Mouse (Mus musculus): ENCODE results near the gene Add2. TPM values are rescaled to one million over a fixed set of nuclear protein-coding genes. Genes with fewer than 3 reads are reported as not detected.

The Add2 gene
- polyA plus RNA-seq, 1 experiment, result 121 TPM

- Histone ChIP-seq H3K27ac (ENCODE audit: insufficient read depth, low read length) (no peak overlapping the region), H3K4me1 (ENCODE audit: control insufficient read depth, insufficient read depth, low read length) (no peaks in the 10 kb centered on the region), H3K4me3 (ENCODE audit: insufficient read depth, low read length) (no peak overlapping the region)
- TF ChIP-seq POLR2A (IDR thresholded peaks at IDR 0.05; ENCODE audit: extremely low read depth, insufficient read depth, low read length) (no peak), CTCF (IDR thresholded peaks at IDR 0.05; ENCODE audit: extremely low read depth, insufficient read depth, low read length) (no peak)
Measured at GRCm38 (mm10) chr6:86161586-86161985, 133.1 kb downstream of the Add2 start.

- TF ChIP-seq CTCF (IDR thresholded peaks at IDR 0.05; ENCODE audit: extremely low read depth, insufficient read depth, low read length) (no peak), POLR2A (IDR thresholded peaks at IDR 0.05; ENCODE audit: extremely low read depth, insufficient read depth, low read length) (no peak)
- H3K4me3 ChIP-seq (ENCODE audit: insufficient read depth, low read length), result no peak overlapping the region
- no peaks in the 10 kb centered on the region for H3K4me1 ChIP-seq (ENCODE audit: control insufficient read depth, insufficient read depth, low read length)
- no peak overlapping the region for H3K27ac ChIP-seq (ENCODE audit: insufficient read depth, low read length)
Measured at GRCm38 (mm10) chr6:86164028-86164427, 135.5 kb downstream of the Add2 start.

GRCm38 (mm10) chr6:86166426-86166825 is 137.9 kb downstream of the Add2 start:
- H3K4me3 ChIP-seq (ENCODE audit: insufficient read depth, low read length), result no peak overlapping the region
- no peak overlapping the region for H3K27ac ChIP-seq (ENCODE audit: insufficient read depth, low read length)
- no peak for TF ChIP-seq POLR2A (IDR thresholded peaks at IDR 0.05; ENCODE audit: extremely low read depth, insufficient read depth, low read length)
- TF ChIP-seq CTCF (IDR thresholded peaks at IDR 0.05; ENCODE audit: extremely low read depth, insufficient read depth, low read length), result no peak
- H3K4me1 ChIP-seq (ENCODE audit: control insufficient read depth, insufficient read depth, low read length), result no peaks in the 10 kb centered on the region

- no peak overlapping the region for H3K27ac ChIP-seq (ENCODE audit: insufficient read depth, low read length)
- H3K4me3 ChIP-seq (ENCODE audit: insufficient read depth, low read length), result no peak overlapping the region
- no peak for TF ChIP-seq CTCF (IDR thresholded peaks at IDR 0.05; ENCODE audit: extremely low read depth, insufficient read depth, low read length)
- no peak for TF ChIP-seq POLR2A (IDR thresholded peaks at IDR 0.05; ENCODE audit: extremely low read depth, insufficient read depth, low read length)
- H3K4me1 ChIP-seq (ENCODE audit: control insufficient read depth, insufficient read depth, low read length), result no peaks in the 10 kb centered on the region
Measured at GRCm38 (mm10) chr6:86167851-86168250, 139.4 kb downstream of the Add2 start.

- TF ChIP-seq POLR2A (IDR thresholded peaks at IDR 0.05; ENCODE audit: extremely low read depth, insufficient read depth, low read length) (no peak), CTCF (IDR thresholded peaks at IDR 0.05; ENCODE audit: extremely low read depth, insufficient read depth, low read length) (no peak)
- Histone ChIP-seq H3K27ac (ENCODE audit: insufficient read depth, low read length) (no peak overlapping the region), H3K4me1 (ENCODE audit: control insufficient read depth, insufficient read depth, low read length) (no peaks in the 10 kb centered on the region), H3K4me3 (ENCODE audit: insufficient read depth, low read length) (no peak overlapping the region)
Measured at GRCm38 (mm10) chr6:86169166-86169565, 140.7 kb downstream of the Add2 start.

Other genes starting within 250 kb of the Add2 start
- gene Nat8f6, start 207.7 kb upstream of the Add2 start, polyA plus RNA-seq (2012; rRNA removed), result 1.6 and 2.8 TPM in 2 replicates
- gene Nat8f5, start 207.7 kb upstream of the Add2 start, polyA plus RNA-seq (2012; rRNA removed), result 6.7 and 7.1 TPM in 2 replicates
- 4.3 and 4.4 TPM in 2 replicates for gene Nat8, start 196.6 kb upstream of the Add2 start, polyA plus RNA-seq (2012; rRNA removed)
- gene Nat8f2, start 159.5 kb upstream of the Add2 start, polyA plus RNA-seq (2012; rRNA removed), result 0.36 and 0.40 TPM in 2 replicates
- gene Nat8f4, start 123.8 kb upstream of the Add2 start, polyA plus RNA-seq (2012; rRNA removed), result 11.6 and 12.0 TPM in 2 replicates
- 109 and 124 TPM in 2 replicates for gene Tprkb, start 116.8 kb upstream of the Add2 start, polyA plus RNA-seq (2012; rRNA removed)
- gene Nat8f1, start 113.0 kb upstream of the Add2 start, polyA plus RNA-seq (2012; rRNA removed), result 43.9 and 46.0 TPM in 2 replicates
- gene Dusp11, start 67.0 kb upstream of the Add2 start, polyA plus RNA-seq (2012; rRNA removed), result 94.9 and 97.4 TPM in 2 replicates
- 0.35 TPM in 1 of 2 replicates, not detected in the other for gene Figla, start 12.5 kb upstream of the Add2 start, polyA plus RNA-seq (2012; rRNA removed)
- gene Tgfa, start 166.5 kb downstream of the Add2 start, polyA plus RNA-seq (2012; rRNA removed), result 14.0 and 18.6 TPM in 2 replicates

Data from cortical plate, adult 2 months (tissue).